Mouse (Mus musculus) testis, adult 2 months (tissue): Measurements from ENCODE around the gene Gsn.

Experiments used
- CTCF ChIP-seq: fragments of 200-500 bp; IDR thresholded peaks from 2 replicates; pipeline ENCODE4 v1.5.1; 2012; ENCODE audit warnings: low read depth, mild to moderate bottlenecking, inconsistent platforms, low read length, moderate library complexity; ENCODE audit not compliant: control insufficient read depth, insufficient read depth, insufficient replicate concordance
- POLR2A ChIP-seq: fragments of 200-500 bp; IDR thresholded peaks from 2 replicates; pipeline ENCODE4 v1.6.1; 2012; ENCODE audit warnings: low read depth, mild to moderate bottlenecking, inconsistent platforms, low read length, moderate library complexity; ENCODE audit not compliant: control insufficient read depth

GRCm38 (mm10) chr2:35231871-35232270 is 24.3 kb upstream of the Gsn start:
- TF ChIP-seq POLR2A (no peak), CTCF (no peak)
